Mouse (Mus musculus) embryo, embryonic 9.5 days (tissue): Measurements from ENCODE around the gene Hist1h4n.
A peak's percentile ranks its signal among the peaks of the same experiment; 100 is the strongest.
"Not testable (repeated sequence)": the region's sequence is repeated elsewhere in the genome, so short reads cannot be mapped to it uniquely, and the experiment has no call there.

Source experiments
- DNase-seq: peaks from one replicate; pipeline ENCODE4 v3.0.0-alpha.2; 2017; ENCODE audit errors: extremely low spot score

Hist1h4n gene

DNA sequence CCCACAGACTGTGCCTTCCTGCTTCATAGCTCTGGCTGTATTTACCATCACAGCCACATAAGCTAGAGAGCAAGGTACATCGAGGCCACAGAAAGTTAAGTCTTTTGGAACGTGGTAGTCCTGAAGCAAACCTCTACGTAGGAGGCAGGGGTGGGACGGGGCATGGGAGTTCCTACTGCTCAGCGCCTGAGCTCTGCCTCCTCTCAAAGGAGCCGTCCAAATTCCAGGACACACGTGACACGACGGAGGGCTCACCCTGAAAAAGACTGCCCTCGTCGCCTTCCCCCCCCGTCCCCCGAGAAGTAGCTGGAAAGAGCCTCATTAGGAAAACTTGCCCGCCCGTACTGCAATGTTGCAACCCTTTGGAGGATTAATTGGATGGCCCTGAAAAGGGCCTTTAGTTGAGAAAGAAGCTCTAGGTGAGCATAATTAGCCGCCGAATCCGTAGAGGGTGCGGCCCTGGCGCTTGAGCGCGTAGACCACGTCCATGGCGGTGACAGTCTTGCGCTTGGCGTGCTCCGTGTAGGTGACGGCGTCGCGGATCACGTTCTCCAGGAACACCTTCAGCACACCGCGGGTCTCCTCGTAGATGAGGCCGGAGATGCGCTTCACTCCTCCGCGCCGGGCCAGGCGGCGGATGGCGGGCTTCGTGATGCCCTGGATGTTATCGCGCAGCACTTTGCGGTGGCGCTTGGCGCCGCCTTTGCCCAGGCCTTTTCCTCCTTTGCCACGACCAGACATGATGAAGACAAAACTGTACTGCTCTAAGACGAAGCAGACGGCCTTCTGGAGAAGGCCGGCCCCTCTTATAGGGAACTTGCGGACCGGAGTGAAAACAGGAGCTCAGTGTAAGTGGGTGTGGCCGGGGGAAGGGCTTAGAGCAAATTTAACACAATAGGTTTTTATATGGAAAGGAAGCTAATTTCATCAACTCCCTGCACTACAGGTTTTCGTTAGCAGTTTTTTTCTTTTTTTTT, at the start of gene Hist1h4n:
Gene Hist1h4n (minus strand): TSS at position 779 of the 977 bp plus-strand sequence.
- not testable (repeated sequence) for DNase-seq

DNA sequence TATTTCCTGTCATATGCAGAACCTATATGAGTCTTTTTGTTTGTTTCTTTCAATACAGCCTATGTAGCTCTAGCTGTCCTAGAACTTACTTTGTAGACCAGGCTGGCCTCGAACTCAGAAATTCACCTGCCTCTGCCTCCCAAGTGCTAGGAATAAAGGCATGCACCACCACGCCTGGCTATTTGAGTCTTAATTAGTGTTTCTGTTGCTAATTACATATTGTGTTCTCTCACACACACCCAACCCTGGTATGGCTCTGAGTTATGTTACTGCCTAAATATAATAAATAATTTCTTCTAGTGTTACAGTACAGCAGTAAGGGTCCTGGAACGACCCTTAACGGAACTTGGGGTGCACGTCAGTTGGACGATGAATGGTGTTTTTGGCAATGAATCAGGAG, 48.7 kb upstream of the Hist1h4n start:
- DNase-seq = no peak

DNA sequence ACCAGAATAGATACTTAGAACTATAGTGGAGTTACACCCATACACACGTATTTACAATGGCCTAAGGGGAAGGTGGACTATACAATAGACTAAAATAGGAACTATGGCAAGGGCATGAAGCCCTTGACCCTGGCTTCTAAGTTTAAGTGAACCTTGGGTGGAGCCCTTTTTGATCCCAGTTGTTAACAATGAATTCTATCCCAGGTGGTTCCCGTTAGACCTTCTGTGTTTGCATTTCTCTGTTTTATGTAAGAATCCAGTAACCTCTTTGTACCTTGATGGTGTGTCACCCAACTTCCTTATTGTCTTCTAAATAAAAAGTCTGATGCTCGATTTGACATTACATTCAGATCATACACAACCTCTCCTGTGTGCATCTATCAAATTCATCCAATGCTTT, 33.5 kb upstream of the Hist1h4n start:
- not testable (repeated sequence) for DNase-seq

DNA sequence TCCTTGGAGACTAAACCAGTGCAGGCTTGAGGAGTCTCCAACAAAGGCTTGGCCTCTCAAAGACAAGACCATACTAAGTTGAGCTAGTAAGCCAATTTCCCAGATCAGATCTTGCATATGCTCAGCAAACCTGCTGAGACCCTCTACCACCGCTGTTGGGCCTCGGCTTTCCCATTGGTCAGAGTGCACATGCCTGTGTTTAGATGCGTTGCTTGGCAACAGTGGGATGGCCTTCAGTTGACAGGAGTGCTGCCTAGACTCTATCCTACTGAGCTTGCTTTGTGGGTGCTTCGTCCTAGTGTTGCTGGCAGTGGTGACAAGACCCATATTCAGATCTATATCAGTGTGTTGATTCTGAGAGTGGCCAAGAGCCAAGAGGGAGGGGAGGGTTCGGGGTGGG, 29.6 kb upstream of the Hist1h4n start:
- no peak for DNase-seq

DNA sequence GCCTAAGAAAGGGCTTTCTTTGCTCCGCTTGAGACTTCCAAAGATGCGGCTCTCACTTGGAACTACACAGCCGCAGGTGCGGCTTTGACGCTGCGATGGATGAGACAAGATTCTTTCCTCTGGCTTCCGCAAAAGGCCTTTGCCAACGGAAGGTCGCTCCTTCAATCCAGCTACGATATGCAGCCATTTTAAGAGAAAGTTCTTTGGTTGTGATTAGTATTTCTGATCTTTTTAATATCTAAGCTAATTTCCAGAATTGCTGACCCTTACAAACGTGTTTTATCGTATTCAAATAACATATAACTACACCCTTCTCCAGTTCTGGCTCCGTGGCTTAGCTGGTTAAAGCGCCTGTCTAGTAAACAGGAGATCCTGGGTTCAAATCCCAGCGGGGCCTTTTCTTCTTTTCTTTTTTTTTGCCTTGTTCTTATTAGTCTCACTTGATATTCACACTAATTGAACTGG, 23.7 kb upstream of the Hist1h4n start:
- peak; percentile 90 for DNase-seq

DNA sequence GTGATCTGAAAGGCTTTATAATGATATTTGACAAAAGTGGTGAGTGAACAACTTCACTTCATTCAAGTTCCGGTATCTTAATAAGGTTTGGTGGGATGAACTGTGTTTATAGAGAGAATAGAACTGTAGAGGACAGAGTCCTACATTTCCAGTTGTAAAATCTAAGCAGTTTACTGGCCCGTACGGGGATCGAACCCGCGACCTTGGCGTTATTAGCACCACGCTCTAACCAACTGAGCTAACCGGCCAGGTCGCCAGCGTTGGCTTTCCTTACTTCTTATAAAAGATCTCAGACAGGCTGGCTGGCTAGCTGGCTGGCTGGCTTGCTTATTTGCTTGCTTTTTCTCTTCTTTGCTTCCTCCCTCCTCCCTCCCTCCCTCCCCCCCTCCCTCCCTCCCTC, 23.1 kb upstream of the Hist1h4n start:
- DNase-seq = peak; percentile 94

DNA sequence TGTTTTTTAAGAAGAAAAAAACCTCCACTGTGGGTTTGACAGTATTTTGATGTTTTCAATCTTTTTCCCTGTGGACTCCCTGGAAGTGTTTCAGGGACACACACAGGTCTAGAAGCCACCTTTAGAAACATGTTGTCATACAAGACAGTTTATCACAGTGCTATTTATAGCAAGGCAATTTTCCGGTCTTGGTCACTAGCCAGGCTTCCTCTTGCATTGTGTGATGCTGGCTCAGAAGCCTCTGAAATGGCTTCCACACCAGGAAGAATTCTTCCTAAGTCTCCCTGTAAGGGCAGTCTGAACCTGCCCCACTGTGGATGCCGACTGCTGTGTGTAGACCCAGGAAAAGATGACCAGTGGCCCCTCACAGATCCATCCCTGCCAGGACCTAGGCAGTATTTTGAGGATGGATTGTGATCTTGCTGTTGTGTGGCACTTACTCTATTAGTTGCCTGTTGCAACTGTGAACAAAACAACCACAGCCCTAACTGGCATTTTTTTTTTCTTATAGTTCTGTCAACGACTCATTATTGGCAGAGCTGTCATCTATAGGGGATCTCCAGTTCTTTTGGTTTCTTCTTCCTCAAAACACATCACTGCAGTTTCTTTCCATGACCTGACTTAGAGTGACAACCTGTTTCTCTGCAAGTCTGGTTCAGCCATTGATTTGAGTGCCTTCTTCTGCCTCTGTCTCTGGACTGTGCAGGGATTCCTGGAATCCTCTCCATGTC, 20.4 kb upstream of the Hist1h4n start:
- no peak for DNase-seq

DNA sequence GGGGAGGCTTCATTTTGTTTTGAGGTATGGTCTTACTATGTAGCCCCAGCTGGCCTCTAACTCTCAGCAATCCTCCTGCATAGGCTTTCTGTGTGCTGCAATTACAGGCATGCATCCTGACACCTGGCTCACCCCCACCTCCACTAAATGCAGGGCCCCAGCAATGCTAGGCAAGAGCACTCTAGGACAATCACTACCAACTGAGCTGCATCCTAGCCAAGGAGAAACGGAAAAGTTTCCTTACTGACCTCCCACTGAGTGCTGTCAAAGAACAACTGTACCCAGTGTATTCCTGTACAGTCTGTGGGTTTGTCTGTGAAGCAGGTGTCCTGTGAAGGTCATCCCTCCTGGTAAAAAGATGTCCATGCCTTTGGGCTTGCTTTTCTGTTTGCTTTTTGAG, 18.7 kb upstream of the Hist1h4n start:
- not testable (repeated sequence) for DNase-seq

DNA sequence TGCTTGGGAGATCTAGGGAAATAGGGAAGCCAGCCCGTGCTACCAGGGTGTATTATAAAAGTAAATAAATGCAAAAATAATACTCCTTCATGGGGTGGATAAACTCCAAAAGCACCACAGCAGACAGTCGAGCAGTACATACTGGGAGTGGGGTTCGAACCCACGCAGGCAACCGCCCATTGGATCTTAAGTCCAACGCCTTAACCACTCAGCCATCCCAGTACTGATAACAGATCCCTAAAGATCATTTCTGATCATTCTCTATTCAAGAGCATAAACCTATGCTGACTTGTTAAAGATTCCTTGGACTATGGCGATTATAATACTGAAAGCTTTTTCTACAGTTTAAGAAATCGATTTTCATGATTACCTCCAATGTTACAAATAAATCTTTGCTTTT, 15.9 kb upstream of the Hist1h4n start:
- DNase-seq = peak; percentile 80

DNA sequence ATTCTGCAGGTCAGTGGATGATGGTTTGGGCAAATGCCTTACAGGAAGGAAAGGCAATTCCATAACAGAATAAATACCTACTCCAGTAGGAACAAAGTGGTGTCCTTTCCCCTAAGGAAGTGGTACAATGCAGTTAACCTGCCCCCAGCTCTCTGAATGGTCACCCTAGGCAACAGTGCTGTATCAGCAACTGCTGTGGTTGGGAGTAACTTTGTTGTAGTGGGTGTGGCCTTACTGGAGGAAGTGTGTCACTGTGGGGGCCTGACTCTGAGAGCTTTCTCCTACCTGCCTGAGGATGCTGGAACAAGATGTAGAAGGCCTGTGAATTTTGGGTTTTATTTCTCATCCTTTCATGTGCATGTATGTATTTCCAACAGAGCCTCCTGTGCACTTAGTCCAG, 14.4 kb upstream of the Hist1h4n start:
- DNase-seq = not testable (repeated sequence)

DNA sequence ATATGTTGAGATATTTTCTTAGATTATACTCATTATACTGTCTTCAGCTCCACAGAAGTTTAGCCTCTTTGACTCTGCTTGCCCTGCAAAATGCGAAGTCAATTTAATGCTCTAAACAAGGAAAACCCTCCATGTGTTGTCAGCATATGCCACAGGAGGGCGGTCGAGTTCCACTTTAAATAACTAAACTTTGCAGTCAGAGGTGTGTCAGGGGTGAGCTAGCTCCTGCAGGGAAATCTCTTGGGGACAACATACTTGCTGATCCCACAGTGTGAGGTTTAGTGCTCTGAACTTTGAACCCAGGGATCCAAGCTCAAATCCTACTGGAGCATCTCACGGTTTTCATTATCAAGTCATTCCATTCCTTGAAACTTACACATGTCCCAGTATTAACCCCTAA, 8.5 kb upstream of the Hist1h4n start:
- DNase-seq = not testable (repeated sequence)

DNA sequence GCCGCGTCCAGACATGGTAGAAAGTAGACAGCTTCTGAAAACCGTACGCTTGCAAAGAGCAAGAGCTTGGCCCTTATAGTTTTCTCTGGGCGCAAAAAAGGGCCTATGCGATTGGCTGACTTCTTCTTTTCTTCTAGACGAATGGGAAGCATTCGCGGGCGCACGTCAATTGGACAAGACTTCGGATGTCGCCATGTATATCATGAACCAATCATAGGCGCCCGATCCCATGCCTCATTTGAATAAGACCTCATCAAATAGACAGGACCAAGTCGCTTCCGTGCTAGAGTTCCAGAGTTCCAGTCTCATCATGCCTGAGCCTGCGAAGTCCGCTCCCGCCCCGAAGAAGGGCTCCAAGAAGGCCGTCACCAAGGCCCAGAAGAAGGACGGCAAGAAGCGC, 1.5 kb upstream of the Hist1h4n start, which contains the start of the genes Hist1h2ap and Hist1h2br:
Gene Hist1h2ap (minus strand): TSS at position 47 of the 400 bp plus-strand sequence.
Gene Hist1h2br (plus strand): TSS at position 283 of the 400 bp plus-strand sequence.
- not testable (repeated sequence) for DNase-seq

DNA sequence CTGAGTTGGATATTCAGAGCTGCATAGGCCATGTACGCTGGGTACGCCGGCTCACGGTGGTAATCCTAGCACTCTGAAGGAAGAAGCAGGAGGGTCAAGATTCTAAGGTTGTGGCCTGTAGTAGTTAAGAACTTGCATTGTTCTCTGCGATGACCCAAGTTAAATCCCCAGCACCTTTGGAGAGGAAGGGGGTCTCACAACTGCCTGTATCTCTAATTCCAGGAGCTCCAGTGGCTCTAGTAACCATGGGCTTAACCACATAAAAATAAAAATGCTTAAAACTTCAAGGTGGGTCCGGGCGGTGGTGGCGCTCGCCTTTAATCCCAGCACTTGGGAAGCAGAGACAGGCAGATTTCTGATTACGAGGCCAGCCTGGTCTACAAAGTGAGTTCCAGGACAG, 1.7 kb downstream of the Hist1h4n start:
- peak; percentile 22 for DNase-seq

DNA sequence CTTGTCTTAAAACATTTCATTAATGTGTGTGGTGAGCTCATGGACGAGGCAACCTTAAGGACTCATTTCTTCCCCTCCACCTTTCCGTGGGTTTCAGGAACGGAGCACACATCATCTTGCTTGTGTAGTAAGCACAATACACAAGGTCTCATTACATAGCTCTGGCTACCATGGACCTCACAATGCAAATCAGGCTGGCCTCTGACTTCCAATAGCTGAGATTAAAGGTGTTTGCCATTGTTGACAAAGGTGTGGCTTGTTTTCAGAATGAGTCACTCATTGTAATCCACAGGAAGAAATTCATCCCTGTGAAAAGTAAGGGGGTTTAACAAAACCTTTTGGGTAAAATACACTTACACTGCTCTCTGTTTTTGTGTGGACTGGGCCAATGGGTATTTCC, 3.5 kb downstream of the Hist1h4n start:
- no peak for DNase-seq

DNA sequence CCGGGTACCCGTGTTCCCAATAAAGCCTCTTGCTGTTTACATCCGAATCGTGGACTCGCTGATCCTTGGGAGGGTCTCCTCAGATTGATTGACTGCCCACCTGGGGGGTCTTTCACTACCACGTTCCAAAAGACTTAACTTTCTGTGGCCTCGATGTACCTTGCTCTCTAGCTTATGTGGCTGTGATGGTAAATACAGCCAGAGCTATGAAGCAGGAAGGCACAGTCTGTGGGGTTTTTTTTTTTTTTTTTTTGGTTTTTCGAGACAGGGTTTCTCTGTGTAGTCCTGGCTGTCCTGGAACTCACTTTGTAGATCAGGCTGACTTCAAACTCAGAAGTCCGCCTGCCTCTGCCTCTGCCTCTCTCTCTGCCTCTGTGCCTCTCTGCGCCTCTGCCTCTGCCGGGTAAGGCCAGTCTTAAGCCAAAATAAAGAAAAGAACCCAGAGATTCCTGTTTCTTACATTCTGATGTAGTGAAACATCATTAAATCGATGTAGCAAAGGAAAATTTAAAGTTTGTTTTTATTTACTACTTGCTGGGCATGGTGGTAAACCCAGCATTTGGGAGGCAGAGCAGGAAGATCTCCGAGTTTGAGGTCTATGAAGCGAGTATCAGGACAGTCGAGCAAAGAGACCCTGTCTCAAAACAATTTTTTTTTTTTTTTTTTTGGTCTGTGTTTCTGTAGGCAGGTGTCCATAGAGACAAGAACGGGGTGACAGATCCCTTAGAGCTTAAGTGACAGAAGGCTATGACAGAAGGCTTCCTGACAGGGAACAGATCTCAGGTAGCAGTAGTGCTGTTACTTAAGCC, 11.7 kb downstream of the Hist1h4n start:
- not testable (repeated sequence) for DNase-seq

DNA sequence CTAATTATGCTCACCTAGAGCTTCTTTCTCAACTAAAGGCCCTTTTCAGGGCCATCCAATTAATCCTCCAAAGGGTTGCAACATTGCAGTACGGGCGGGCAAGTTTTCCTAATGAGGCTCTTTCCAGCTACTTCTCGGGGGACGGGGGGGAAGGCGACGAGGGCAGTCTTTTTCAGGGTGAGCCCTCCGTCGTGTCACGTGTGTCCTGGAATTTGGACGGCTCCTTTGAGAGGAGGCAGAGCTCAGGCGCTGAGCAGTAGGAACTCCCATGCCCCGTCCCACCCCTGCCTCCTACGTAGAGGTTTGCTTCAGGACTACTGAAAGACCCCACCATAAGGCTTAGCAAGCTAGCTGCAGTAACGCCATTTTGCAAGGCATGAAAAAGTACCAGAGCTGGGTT, 19.9 kb downstream of the Hist1h4n start:
- not testable (repeated sequence) for DNase-seq

DNA sequence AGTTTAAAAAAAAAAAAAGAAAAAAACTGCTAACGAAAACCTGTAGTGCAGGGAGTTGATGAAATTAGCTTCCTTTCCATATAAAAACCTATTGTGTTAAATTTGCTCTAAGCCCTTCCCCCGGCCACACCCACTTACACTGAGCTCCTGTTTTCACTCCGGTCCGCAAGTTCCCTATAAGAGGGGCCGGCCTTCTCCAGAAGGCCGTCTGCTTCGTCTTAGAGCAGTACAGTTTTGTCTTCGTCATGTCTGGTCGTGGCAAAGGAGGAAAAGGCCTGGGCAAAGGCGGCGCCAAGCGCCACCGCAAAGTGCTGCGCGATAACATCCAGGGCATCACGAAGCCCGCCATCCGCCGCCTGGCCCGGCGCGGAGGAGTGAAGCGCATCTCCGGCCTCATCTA, 20.5 kb downstream of the Hist1h4n start, which contains the start of gene Hist1h4m:
Gene Hist1h4m (plus strand): TSS at position 208 of the 400 bp plus-strand sequence.
- not testable (repeated sequence) for DNase-seq

DNA sequence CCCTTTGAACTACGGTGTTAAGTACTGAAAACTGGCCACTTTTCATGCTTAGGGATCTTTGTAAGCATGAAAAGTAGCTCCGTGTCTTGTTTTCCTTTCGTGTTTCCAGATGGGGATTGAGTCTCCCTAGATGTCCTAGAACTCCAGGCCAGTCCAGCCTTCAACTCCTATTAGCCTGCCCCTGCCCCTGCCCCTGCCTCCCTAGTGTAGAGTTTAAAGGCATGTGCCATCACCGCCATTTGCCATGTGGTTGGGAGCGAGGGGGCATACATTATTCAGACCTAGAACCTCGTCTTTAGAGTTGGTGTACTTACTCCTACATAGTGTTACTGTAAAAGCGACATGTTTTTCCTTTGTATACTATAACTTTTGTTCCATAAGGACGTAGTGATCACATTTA, 20.9 kb downstream of the Hist1h4n start:
- not testable (repeated sequence) for DNase-seq

DNA sequence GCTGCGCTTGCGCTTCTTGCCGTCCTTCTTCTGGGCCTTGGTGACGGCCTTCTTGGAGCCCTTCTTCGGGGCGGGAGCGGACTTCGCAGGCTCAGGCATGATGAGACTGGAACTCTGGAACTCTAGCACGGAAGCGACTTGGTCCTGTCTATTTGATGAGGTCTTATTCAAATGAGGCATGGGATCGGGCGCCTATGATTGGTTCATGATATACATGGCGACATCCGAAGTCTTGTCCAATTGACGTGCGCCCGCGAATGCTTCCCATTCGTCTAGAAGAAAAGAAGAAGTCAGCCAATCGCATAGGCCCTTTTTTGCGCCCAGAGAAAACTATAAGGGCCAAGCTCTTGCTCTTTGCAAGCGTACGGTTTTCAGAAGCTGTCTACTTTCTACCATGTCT, 21.9 kb downstream of the Hist1h4n start, which contains the start of the genes Hist1h2bq and Hist1h2ao:
Gene Hist1h2bq (minus strand): TSS at position 125 of the 400 bp plus-strand sequence.
Gene Hist1h2ao (plus strand): TSS at position 393 of the 400 bp plus-strand sequence.
- DNase-seq = not testable (repeated sequence)

DNA sequence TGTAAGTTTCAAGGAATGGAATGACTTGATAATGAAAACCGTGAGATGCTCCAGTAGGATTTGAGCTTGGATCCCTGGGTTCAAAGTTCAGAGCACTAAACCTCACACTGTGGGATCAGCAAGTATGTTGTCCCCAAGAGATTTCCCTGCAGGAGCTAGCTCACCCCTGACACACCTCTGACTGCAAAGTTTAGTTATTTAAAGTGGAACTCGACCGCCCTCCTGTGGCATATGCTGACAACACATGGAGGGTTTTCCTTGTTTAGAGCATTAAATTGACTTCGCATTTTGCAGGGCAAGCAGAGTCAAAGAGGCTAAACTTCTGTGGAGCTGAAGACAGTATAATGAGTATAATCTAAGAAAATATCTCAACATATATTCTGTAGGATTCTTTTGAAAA, 28.9 kb downstream of the Hist1h4n start:
- DNase-seq = not testable (repeated sequence)

DNA sequence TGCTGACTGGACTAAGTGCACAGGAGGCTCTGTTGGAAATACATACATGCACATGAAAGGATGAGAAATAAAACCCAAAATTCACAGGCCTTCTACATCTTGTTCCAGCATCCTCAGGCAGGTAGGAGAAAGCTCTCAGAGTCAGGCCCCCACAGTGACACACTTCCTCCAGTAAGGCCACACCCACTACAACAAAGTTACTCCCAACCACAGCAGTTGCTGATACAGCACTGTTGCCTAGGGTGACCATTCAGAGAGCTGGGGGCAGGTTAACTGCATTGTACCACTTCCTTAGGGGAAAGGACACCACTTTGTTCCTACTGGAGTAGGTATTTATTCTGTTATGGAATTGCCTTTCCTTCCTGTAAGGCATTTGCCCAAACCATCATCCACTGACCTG, 34.8 kb downstream of the Hist1h4n start:
- not testable (repeated sequence) for DNase-seq
